8 mouse cellular contexts compared by ENCODE assay signal in genomic region chr9:62345081-62345481, GRCm38 (mm10). TPM values are rescaled to one million over a fixed set of nuclear protein-coding genes. Genes with fewer than 3 reads are reported as not detected.
A peak's percentile ranks its signal among the peaks of the same experiment; 100 is the strongest.
DNase-seq lines count a peak whose midpoint lies in the region; ATAC-seq and TF ChIP-seq lines count a peak whose summit lies in the region.

No protein-coding gene starts in this region.

- intact Hi-C loops in left cerebral cortex, postnatal 25 days (cut with DNase I) = no loop called here

- TF ChIP-seq CTCF in testis, adult 2 months (IDR thresholded peaks at IDR 0.05; ENCODE audit: control insufficient read depth, insufficient read depth, insufficient replicate concordance, low read depth, low read length) = no peak

- H3K27ac ChIP-seq in testis, adult 2 months (ENCODE audit: control insufficient read depth, insufficient read depth, low read depth, low read length) = peak overlapping the region; percentile 40; the same call in 1 of the 2 replicates
- peak overlapping the region; percentile 98 for H3K27ac ChIP-seq in intestine, embryonic 16.5 days (ENCODE audit: low read length)
- H3K27ac ChIP-seq in macrophage = peak overlapping the region; percentile 98

- H3K4me1 ChIP-seq in testis, adult 2 months (ENCODE audit: control insufficient read depth, insufficient read depth, low read length) = peaks cover 14% of the 10 kb centered on the region
- H3K4me1 ChIP-seq in intestine, embryonic 16.5 days (ENCODE audit: control insufficient read depth, insufficient read depth, low read length) = peaks cover 50% of the 10 kb centered on the region

- H3K9me3 ChIP-seq in intestine, embryonic 16.5 days (ENCODE audit: control insufficient read depth, low read length) = no peaks in the 10 kb centered on the region

- WGBS in intestine, embryonic 16.5 days = 12% methylated on average over 11 of the region's 11 CpGs
- WGBS in macrophage (ENCODE audit: missing documents) = 35% methylated on average over 11 of the region's 11 CpGs

- H3K9ac ChIP-seq in intestine, embryonic 16.5 days (ENCODE audit: low read depth, low read length) = peak overlapping the region; percentile 99

- H3K27me3 ChIP-seq in testis, adult 2 months (ENCODE audit: control insufficient read depth, insufficient read depth, low read length) = no peaks in the 10 kb centered on the region
- H3K27me3 ChIP-seq in intestine, embryonic 16.5 days (replicated peaks; ENCODE audit: control insufficient read depth, insufficient read depth, low read length) = no peaks in the 10 kb centered on the region

- peak overlapping the region; percentile 87 for H3K4me2 ChIP-seq in intestine, embryonic 16.5 days (ENCODE audit: low read depth, low read length)

- no peak; the same call in 1 of the 2 replicates for ATAC-seq in intestine, embryonic 16.5 days

- peak; percentile 68 for DNase-seq in adrenal gland, adult 2 months
- no peak for DNase-seq in adrenal gland, postnatal 4 days (ENCODE audit: low spot score in 2 of 2)
- DNase-seq in testis, postnatal 10 days (ENCODE audit: low spot score) = no peak
- no peak for DNase-seq in gastrocnemius, postnatal 4 days (ENCODE audit: low spot score in 2 of 2)
- no peak for DNase-seq in left cerebral cortex, postnatal 25 days (ENCODE audit: low spot score in 2 of 2)

- H3K36me3 ChIP-seq in testis, adult 2 months (ENCODE audit: control insufficient read depth, insufficient read depth, low read length) = no peaks in the 10 kb centered on the region
- no peaks in the 10 kb centered on the region for H3K36me3 ChIP-seq in intestine, embryonic 16.5 days (ENCODE audit: control insufficient read depth, insufficient read depth, low read length)
- H3K36me3 ChIP-seq in macrophage (ENCODE audit: inconsistent target) = 0 out of 2 replicates have a peak, but pooled peaks cover 4% of the 10 kb centered on the region

- no peak for TF ChIP-seq POLR2A in testis, adult 2 months (IDR thresholded peaks at IDR 0.05; ENCODE audit: control insufficient read depth, low read depth, low read length)

- H3K4me3 ChIP-seq in testis, adult 2 months (ENCODE audit: control insufficient read depth, low read depth, low read length) = peak overlapping the region; percentile 88
- peak overlapping the region; percentile 91 for H3K4me3 ChIP-seq in intestine, embryonic 16.5 days (ENCODE audit: low read length)
- H3K4me3 ChIP-seq in macrophage (ENCODE audit: inconsistent target) = peak overlapping the region; percentile 91

- H3K79me2 ChIP-seq in macrophage (ENCODE audit: inconsistent target) = peaks cover 86% of the 10 kb centered on the region

RNA-seq across cellular contexts. Expression of gene Anp32a, which starts 4.0 kb away (rescaled TPM):
- total RNA-seq in adrenal gland, adult 2 months (2021) = 100 to 1,000 TPM; 278 to 501 TPM
- 8.0 and 9.8 TPM in 2 replicates for polyA plus RNA-seq in adrenal gland, adult 2 months (2012; rRNA removed)
- total RNA-seq in adrenal gland, postnatal 4 days (2021) = 100 to 1,000 TPM; 437 to 471 TPM
- 5.6 and 7.2 TPM in 2 replicates for polyA plus RNA-seq in testis, adult 2 months (2012; rRNA removed)
- polyA plus RNA-seq in intestine, embryonic 16.5 days (2015; fragmentation: Nextera tagmentation; extraction: Ambion mirVana) = 146 and 206 TPM in 2 replicates
- total RNA-seq in macrophage (2018; cell fraction: chromatin; rRNA removed) = 100 to 1,000 TPM in 7 of 26 experiments, 10 to 100 TPM in 19; 35.5 to 197 (median 81.7) TPM
- total RNA-seq in macrophage (2018; cell fraction: cytosol; rRNA removed) = 100 to 1,000 TPM; 236 to 442 (median 300) TPM
- 100 to 1,000 TPM in 22 of 26 experiments, 10 to 100 TPM in 4; 85.4 to 297 (median 142) TPM for total RNA-seq in macrophage (2018; cell fraction: nucleus; rRNA removed)
- 295 to 1,273 TPM (median 320 TPM) in 3 replicates for polyA plus RNA-seq in macrophage (2018)
- 100 to 1,000 TPM; 119 to 134 TPM for total RNA-seq in gastrocnemius, postnatal 4 days (2021)
- total RNA-seq in left cerebral cortex, postnatal 25 days (2021) = 100 to 1,000 TPM; 270 to 271 TPM

Comparison
In these comparisons a context has a peak if more than half of its experiments do, and no peak if none do; other contexts are left out.
1. H3K27ac ChIP-seq: peak in every context shown above with its lines; median percentile 98 in intestine, embryonic 16.5 days; 98 in macrophage; 40 in testis, adult 2 months.